Mouse (Mus musculus): ENCODE data around the gene Ttc25.

GRCm38 (mm10) chr11:100541577-100541976, 3.8 kb upstream of the Ttc25 start:
- TF ChIP-seq POLR2A (IDR thresholded peaks at IDR 0.05; ENCODE audit: extremely low read depth, insufficient read depth, low read length) (no peak), CTCF (IDR thresholded peaks at IDR 0.05; ENCODE audit: low read depth, low read length) (no peak)
